Mouse (Mus musculus) gastrocnemius, postnatal 14 days (tissue): Measurements from ENCODE around the gene Gp9. TPM values are rescaled to one million over a fixed set of nuclear protein-coding genes. Genes with fewer than 3 reads are reported as not detected.

Experiments
- DNase-seq: peaks from one replicate; pipeline ENCODE4 v3.0.0; 2021; ENCODE audit warnings: mixed read lengths
- intact Hi-C: fragments of 180-260 bp; cut with DNase I; formaldehyde crosslinking; loops from one replicate; pipeline ENCODE4 v1.15.1; 2025; ENCODE audit warnings: low total_unique reads
- total RNA-seq, 2 experiments: library from RNA; stranded (reverse); gene quantifications; 2 replicates each; pipeline ENCODE4 v1.2.3; 2021

The Gp9 gene
- total RNA-seq, 2 experiments from 2014 or later: not detected

DNA sequence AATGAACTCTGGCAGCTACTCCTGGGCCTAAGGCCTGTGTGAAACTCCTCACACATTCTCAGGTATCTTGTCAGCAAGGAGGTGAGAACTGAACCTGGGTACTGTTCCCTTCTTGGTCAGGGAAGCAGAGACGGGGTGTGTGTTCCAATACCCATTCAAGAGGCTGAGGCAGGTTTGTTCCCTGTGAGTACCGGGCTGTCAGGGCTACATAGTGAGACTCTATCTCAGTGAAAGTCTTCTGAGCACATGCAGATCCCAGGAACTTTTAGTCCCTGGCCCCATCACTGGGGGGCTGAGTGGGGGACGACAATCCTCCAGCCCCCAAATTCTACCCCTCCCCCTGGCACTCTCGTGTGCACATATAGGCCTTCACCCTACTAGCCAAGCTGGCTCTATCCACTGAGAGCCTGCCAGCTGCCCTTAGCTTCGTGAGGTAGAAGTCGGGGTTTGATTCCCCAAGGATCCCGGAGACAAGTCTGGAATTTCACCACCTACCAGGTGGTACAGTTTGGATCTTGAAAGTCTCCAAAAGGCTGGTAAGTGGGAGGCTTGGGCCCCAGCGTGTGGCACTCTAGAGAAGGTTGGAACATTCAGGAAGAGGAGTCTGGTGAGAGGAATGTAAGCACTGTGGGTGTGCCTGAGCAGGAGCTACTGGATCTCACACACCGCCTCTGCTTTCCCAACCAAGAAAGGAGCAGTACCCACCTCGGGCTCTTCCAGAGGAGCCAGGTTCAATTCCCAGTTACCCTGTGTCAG, 2.9 kb downstream of the Gp9 start:
- no peak for DNase-seq
- intact Hi-C loops: no loop called here

DNA sequence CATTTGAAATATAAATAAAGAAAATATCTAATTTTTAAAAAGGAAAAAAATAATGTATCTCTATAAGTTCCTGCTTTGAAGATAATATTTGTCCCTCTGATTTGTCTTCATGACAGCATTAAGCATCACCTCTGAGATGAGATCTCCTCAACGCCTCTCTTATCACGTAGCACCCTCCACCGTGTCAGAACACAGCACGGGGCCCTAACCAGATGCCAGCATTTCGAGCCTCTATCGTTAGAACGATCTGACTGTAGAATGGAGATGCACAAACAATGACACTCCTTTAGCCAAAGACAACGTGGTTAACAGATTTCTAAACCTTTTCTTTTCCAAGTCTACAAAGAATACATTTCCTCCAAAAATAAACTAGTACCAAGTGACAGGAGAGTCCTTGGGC, 6.2 kb downstream of the Gp9 start:
- no peak for DNase-seq
- intact Hi-C loops: no loop called here

DNA sequence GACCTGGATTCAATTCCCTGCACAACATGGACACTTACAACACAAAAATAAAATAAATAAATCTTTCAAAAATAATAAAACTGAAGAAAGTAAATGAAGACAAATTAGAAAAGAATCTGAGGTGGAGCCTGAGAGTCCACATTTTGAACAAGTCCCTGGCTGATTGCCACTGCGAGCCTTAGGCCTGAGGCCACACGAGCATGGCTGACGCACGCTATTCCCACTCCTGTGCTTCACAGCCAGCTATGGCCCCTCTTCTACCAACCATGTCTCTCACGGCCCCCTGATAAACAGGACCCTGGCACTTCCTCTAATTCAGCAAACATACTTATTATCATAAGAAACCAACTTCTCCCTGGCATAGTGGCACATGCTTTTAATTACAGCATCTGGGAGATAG, 8.7 kb downstream of the Gp9 start:
- intact Hi-C loops: no loop called here
- DNase-seq: no peak

DNA sequence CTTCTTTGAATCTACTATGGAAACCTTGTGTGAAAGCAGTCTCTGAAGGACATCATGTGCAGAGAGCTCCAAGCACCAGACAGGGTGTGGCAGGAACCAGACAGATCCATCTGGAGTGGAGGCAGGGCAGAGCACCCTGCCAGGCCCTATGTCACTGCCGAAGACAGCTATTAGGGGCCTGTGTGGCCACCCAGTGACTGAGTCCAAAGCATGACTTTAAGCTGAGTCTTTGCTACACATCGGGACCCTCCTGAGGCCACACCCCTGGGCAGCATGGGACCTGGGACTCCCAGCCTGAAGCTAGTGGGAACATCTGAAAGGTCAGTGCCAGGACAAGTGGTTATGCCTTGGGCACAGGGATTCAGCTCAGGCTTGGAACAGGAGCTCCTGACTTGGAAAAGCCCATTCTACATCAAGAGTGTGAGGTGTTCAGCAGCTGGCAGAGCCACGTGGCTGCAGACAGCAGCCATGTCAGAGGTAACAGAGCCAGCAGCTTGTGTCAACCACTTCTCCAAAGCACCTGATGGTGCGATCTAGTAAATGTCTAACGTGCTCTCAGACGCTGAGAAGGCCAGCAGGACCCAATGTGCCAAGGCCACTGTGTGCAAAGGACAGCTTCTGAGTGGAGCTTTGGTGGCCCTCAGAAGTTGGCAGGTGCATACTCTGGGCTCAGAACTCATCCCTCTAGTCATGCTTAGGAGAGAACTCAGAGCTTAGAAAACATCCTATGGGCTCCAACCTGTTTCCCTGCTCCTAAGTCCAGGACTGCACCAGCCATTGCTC, 9.4 kb downstream of the Gp9 start:
- intact Hi-C loops: no loop called here
- no peak for DNase-seq

DNA sequence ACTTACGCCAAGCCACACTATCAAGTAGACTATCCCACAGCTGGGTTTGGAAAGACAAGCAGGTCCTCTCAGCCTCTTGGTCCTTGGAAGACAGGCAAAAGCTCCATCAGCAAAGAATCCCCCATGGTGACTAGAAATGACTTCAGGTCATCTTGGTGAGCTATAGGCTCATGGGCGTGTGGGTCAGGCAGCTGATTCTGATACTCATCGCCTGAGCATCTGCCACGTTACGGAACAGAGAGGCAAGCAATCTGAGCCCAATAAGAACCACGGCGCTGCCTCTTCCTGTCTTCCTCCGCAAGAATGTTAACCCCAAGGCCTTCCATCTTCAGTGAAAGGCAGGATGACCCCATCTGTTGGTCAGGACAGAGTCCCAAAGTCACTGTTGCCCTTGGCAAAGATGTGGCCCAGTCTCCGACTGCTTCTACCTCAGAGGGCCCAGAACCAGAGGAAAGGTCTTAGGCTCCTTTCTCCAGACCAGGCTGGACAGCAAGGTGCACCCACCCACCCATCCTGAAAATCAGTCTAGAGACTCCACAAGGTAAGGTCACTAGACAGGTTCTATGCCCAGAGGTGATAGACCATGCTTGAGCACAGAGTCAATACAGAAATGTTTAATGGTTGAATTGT, 10.5 kb downstream of the Gp9 start:
- intact Hi-C loops: no loop called here

DNA sequence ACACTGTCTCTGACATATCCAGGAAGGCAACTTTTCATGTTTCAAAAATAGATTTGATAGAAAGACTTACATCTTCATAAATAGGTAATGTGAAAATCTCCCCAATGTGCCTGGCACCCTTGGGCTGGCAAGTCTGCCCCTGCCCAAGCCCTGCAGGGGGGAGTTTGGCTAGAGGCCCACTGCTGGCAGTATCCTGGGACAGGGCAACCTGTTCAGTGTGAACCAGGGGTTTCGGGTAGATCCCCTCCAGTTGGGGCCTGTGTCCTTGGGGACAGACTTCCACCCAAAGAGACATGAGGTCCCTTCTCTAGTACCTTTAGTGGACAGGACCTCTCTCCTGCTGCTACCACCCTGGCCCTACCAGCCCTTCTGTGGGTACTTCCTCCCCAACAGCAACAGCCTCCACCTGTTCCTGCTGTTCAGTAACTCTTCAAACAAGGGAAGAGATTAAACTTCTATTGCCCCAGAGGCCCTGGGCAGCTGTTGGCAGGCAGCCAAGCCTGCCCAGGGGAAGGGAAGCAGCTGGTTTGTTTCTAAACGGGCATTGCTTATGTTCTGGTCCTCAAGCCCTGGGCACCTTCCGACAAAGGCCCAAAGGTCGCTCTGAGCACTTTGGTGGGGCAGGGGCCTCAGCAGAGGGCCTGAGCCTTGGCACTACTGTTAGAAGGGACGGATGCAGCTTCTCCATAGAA, 11.2 kb downstream of the Gp9 start:
- intact Hi-C loops: no loop called here
- DNase-seq: no peak

More for the DNA sequence above, 10.5 kb downstream of the Gp9 start:
- no peak for DNase-seq

DNA sequence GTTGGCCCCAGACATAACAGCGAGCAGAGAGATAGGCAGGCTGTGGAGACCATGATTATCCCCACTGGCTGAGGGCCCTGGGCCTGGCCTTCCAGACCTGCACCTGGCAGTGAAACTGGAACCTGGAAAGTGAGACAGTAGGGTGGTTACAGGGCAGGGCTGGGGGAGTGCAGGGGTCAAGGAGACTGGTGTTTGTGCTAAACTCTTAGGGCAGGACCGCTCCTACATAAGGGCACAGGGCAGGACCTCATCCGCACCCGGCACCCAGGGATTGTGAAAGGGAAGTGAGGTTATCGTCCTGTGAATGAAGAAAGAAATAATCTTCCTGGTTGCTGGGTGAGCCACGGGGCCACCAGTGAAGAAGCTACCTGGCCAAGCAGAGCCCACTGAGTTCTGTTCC, 11.9 kb downstream of the Gp9 start:
- DNase-seq: no peak
- intact Hi-C loops: no loop called here

DNA sequence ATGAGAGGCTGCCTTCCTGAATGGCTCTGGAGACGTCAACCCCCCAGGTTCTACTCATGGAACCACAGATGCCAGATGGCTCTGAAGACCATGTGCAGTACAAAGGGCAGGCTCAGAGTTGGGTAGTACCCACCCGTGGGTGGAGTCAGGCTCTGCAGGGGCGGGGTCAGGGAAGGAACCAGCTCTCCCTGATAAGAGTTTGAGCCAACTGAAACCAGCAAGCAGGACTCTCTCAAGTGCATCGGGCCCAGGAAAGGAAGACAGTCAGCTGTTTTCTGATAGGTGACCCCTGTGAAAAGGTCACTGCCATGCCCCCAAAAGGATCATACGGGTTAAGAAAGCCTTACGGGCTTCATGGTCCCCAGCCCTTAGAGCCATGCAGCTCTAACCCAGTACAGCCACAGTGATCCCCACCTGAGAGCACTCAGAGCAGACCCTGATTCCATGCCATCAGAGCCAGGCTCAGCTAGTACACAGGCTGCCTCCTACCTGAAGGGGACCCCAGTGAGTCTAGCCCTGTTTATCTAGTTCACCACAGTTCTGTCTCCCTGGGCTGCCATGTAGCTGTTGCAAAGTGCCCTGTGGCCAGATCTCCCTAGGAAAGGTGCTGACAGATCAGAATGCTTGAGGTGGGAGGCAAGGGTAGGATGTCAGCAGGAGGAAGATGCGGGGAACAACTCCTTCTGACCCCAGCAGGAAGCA, 13.1 kb downstream of the Gp9 start:
- DNase-seq: no peak
- intact Hi-C loops: no loop called here

DNA sequence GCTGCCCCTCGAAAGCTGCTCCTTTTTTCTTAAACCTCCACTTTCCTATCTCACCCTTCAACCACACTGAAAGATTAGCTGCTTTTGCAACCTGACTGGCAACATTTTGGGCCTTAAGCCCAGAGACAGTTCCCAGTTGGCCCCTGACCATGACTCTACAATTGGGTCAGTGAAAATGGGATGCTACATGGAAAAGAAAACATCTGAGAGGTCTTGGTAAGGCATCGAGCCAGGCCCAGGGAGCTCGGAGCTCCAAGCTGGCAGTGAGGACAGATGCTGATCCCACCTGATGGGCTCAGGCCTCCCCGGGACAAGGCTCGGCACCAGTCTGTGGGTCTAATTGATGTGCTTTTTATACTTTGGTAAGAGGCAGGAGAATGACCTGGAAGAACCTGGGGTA, 14.0 kb downstream of the Gp9 start:
- intact Hi-C loops: no loop called here
- DNase-seq: no peak

DNA sequence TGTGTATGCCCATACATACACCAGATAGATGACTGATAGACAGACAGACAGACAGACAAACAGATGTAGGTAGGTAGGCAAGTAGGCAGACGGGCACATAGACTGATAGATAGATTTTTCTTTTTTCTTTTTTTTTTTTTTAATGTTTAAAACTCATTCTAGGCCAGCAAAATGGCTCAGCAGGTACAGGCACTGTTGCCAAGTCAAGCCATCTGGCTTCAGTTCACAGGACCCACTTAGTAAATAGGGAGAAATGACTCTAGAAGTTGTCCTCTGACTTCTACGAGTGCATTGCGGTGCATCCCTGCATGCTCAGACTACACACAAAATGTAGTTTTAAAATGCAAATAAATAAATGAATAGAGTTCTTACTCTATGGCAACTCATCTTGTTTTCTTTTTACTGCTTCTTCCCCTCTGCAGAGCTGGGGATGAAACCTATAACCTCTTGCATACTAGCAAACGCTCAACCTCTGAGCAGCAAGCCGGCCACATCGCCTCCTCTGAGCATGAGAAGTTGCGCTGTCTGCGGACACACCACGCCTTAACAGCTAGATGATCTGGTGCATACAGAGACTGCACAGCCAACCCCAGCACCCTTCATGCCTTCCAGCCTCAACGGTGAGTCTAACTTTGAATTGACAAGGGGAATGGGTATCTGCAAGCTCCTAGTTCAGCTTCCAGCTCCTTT, 16.1 kb downstream of the Gp9 start:
- intact Hi-C loops: no loop called here
- DNase-seq: no peak

DNA sequence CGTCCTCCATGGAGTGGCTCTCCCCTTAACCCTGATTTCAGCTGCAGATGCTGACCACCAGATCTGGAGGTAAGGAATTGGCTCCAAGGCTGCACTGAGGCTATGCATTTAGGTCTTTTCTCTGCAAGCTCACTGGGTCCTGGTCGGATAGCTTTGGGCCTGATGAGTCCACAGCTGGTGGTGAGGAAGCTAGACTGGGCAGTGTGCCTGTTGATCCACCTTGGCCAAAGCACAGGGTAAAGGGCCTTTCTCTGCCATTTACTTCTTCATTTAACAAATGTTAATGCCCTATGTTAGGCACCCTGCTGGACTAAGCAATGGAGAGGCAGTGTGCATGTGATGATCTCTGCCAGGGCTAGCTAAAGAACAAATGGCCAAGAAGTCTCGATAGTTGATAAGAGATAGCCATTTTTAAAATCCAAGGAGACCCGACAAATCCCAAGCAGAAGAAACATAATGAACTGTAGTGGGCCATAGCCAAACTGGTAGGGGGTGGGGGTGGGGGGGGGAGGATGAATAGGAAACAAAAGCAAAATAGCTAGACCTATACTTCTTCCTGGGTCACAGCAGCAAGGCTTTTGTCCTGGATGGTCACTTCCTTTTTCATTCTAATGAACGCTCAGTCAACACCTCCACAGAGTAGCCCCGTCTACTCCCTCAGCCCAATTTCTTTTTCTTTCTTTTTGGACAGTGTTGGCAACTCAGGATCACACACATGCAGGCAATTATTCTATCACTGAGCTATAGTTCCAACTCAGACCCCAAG, 17.7 kb downstream of the Gp9 start:
- intact Hi-C loops: no loop called here

DNA sequence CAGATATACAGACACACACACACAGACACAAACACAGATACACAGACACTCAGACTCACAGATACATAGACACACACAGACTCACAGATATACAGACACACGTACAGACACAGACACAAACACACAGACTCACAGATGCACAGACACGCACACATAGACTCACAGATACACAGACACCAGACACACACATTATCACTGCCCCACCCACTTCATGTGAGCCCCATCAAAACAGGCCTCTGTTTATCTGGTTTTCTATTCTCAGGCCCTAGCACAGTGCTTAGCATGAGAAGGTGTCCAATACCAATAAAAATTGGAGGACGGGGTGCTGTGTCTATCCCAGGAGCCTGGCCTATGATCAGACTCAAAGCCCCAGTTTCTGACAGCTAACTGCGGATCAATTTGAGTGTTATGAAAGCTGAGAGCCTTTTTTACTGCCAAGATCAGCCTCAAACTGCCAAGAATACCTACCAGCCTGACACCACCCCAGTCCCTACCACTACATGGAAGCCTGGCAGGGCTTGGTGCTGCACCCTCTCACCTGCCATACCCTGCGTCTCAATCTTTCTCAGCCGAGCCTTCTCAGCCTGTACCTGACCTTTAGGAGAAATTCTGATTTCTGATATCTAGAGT, 18.5 kb downstream of the Gp9 start:
- intact Hi-C loops: no loop called here

More for the DNA sequence above, 17.7 kb downstream of the Gp9 start:
- DNase-seq: no peak

DNA sequence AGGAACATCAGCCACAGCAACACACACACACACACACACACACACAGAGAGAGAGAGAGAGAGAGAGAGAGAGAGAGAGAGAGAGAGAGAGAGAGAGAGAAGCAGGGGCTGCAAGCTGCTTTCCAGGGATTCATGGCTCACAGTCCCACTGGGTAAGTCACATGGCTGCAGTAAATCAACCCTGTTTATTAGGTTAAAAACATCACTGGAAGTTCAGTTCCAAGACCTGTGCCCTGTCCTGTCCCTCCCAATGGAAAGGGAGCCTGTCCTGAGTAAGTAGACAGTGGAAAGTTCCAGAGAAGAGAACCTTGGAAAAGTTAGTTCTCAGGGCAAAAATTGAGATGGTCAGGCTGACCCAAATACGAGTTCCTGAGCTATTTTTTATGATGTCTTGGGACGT, 19.4 kb downstream of the Gp9 start:
- intact Hi-C loops: no loop called here
- no peak for DNase-seq

More for the DNA sequence above, 18.5 kb downstream of the Gp9 start:
- DNase-seq: no peak

DNA sequence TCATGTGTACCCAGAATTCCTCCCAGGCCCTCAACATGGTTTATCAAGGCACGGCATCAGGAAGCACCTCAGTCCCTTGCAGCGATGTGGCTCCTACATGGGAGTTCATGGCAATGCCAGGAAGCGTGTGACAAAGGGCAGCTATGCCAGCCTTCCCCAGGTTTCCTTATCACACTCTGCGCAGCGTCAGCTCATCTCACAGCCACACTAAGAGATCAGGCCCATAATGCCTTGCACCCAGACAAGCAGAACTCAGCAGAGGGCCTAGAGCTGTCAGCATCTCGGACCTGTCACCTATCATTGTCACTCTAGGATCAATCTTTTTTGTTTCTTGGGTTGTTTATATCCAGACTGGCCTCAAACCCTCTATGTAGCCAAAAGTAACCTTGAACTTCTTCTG, 21.7 kb downstream of the Gp9 start:
- no peak for DNase-seq
- intact Hi-C loops: no loop called here

DNA sequence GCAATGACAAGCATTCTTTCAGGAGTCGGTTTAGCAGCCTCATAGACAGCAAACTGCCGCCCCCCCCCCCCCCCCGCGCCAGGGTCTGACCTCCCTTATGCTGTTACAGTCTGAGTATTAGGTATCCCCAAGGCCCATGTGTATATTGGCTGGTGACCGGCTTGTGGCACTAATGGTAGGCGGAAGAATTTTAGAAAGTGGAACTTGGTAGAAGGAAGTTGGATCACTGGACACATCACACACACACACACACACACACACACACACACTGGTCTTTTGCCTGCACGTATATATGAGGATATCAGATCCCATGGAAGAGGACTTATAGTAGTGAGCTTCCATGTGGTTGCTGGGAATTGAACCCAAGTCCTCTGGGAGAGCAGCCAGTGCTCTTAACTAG, 24.6 kb downstream of the Gp9 start:
- no peak for DNase-seq
- intact Hi-C loops: no loop called here

DNA sequence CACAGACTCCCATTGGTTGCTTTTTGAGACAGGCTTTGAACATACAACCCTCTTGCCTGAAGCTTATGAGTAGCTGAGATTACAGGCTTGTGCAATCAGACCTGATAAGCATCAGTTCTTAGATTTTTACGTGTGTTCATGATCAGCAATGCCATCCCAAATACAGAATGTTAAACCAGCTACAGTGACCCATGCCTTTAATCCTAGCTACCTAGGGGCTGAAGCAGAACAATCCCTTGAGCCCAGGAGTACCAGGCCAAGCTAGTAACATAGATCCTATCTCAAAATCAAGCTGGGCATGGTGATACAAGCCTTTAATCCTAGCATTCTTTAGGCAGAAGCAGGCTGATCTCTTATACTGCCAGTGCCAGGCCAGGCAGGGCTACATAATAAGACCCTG, 26.2 kb downstream of the Gp9 start:
- intact Hi-C loops: no loop called here
- DNase-seq: no peak

DNA sequence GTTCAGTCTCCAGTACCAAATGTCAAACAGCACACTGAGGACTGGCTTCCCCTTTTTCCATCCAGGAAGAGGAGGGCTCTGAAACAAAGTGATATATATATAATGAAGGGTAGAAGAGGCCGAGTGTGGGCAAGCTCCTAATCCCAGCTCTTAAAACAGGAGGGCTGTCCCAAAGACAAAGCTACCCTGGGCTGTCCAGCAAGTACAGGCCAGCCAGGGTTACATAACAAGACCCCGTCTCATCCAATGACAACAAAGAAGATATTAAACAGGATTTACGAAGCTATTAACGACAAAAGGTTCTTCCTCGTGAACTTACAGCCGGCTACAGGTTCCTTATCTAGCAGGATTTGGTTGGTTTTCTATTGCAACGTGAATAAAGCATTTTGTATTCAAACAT, 27.0 kb downstream of the Gp9 start:
- no peak for DNase-seq

DNA sequence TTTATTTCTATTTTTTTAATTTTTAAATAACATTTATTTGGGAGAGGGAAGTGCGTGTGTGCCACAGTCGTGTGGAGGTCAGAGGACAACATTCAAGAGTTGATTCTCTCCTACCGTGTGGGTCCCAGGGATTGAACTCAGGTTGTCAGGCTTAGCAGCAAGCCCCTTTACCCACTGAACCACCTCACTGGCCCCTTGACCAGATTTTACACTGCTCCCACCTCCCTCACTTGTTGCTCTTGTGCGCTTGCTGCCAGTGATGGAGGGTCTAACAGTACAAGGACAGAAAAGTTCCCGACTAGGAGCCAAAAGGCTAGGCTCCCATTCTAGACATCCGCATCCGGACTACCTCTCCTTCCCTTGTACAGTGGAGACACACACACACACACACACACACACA, 27.6 kb downstream of the Gp9 start:
- intact Hi-C loops: no loop called here
- DNase-seq: no peak

More for the DNA sequence above, 27.0 kb downstream of the Gp9 start:
- intact Hi-C loops: no loop called here
